Mouse (Mus musculus) ES-Bruce4 (cell line): ENCODE measurements around the gene Sirt5.

Experiments used
- CTCF ChIP-seq: IDR thresholded peaks from one replicate; pipeline ENCODE4 v1.8.1; 2011; ENCODE audit warnings: low read depth, low read length
- POLR2A ChIP-seq: IDR thresholded peaks from one replicate; pipeline ENCODE4 v1.8.1; 2011; ENCODE audit warnings: low read length; ENCODE audit not compliant: insufficient read depth

- TF ChIP-seq CTCF (no peak), POLR2A (no peak)
Measured at GRCm38 (mm10) chr13:43317411-43317810, 47.9 kb upstream of the Sirt5 start.
